Mouse (Mus musculus): ENCODE data around the gene Sytl3.
"Not testable (repeated sequence)": the region's sequence is repeated elsewhere in the genome, so short reads cannot be mapped to it uniquely, and the experiment has no call there.

DNA sequence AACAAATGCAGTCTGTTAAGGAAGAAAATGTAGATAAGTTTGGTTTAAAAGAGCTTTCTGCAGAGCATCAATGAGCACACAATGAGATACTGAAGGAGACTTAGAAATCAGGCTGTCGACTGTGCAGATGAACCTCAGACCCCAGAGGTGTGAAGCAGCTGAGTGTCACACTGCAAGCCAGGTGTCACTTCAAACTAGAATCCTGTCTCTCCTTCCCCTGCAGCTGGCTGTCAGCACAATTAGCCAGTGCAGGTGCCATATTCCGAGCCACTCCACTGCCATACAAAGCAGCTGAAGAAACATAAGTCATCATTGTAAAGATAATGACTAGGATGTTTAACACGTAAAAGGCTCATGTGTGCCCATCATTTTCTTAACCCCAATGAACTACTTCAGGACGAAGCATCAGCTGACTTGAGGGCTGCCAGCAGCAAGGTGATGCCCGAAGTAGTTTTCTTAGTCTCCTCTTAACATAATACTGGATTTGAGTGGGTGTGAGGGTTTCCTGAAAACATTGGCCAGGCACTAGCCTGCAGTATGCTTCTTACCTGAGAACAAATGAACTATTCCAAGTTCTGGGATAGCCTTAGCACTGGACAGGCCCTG, 5.4 kb upstream of the Sytl3 start:
- not testable (repeated sequence) for TF ChIP-seq CTCF (IDR thresholded peaks at IDR 0.05; ENCODE audit: borderline replicate concordance, extremely low read depth, insufficient read depth, insufficient read length); POLR2A (IDR thresholded peaks at IDR 0.05; ENCODE audit: borderline replicate concordance, extremely low read depth, insufficient read depth, insufficient read length, poor library complexity, severe bottlenecking)

Measured in brain, embryonic 14.5 days (tissue).